8 mouse cellular contexts compared by ENCODE assay signal in the genomic region with DNA sequence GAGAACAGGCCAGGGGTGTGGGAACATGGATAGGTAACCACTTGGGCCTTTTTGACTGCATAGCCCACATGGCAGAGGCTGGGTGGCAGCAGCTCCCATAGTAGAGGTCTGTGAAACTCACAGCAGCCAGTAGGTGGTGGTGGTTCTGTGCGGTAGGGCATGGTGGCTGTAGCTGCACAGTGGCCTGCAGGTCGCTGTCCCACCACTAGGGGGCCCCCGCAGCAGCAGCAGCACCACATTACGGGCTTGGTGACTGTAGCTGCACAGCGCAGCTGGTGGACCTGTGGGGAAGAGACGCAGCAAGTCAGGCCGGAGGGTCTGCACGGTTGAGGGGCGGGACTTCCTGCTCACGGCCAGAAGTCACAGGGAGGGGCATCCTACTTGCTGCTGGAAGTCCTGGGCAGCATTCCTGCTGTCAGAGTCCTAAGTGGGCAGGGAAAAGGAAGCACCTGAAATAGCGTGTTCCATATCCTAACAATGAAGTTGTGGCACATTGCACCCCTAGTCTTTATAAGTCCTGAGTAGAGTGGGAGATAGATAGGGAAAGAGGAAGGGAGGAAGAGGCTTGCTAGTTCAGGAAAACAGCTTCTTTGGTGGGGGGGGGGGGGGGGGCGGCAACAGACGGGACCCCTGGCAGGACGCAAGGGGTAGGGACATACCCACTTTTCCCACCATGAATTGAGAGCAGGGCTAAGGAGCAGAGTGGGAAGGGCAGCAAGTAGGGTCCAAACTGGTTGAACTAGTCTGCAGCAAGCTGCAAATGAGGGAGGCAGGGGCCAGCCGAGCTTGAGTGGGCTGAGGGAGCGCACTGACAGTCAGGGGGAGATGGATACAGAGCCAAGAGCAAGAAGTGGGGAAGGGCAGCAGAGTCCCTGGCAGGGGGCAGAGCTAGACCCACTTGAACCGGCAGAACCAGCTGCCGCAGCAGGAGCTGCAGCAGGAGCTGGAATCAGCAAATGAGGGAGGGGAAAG.
DNase-seq lines count a peak whose midpoint lies in the region; ATAC-seq and TF ChIP-seq lines count a peak whose summit lies in the region.

No protein-coding gene starts in this region.

- H3K4me3 ChIP-seq in MEL (ENCODE audit: control insufficient read depth in 1 of 2, insufficient read depth in 1 of 2, low read depth in 2 of 2, low read length in 2 of 2): peak overlapping the region; percentile 21 to 51
- peak overlapping the region; percentile 23 for H3K4me3 ChIP-seq in cerebellum, adult 2 months (replicated peaks; ENCODE audit: insufficient read depth, low read depth, low read length)
- peak overlapping the region; percentile 26 for H3K4me3 ChIP-seq in forebrain, postnatal 0 days (ENCODE audit: low read depth, low read length)
- peak overlapping the region; percentile 38 for H3K4me3 ChIP-seq in lung, embryonic 15.5 days

- no peak for TF ChIP-seq EP300 in MEL (IDR thresholded peaks at IDR 0.05; ENCODE audit: low read depth in 1 of 2, low read length in 2 of 2)

- H3K4me2 ChIP-seq in forebrain, postnatal 0 days (ENCODE audit: low read depth): peak overlapping the region; percentile 42
- peak overlapping the region; percentile 67 for H3K4me2 ChIP-seq in lung, embryonic 15.5 days

- peak; percentile 100 for ATAC-seq in forebrain, postnatal 0 days
- peak; percentile 99 for ATAC-seq in lung, embryonic 15.5 days (ENCODE audit: borderline replicate concordance, extremely low read depth, low FRiP score, low TSS enrichment)

- no peaks in the 10 kb centered on the region for H3K27me3 ChIP-seq in MEL (ENCODE audit: control insufficient read depth in 1 of 2, insufficient read depth in 2 of 2, low read length in 2 of 2)
- H3K27me3 ChIP-seq in cerebellum, adult 2 months (ENCODE audit: control insufficient read depth, insufficient read depth, low read length): no peaks in the 10 kb centered on the region
- no peaks in the 10 kb centered on the region for H3K27me3 ChIP-seq in forebrain, postnatal 0 days (ENCODE audit: insufficient read depth, low read length)
- no peaks in the 10 kb centered on the region for H3K27me3 ChIP-seq in lung, embryonic 15.5 days

- H3K9me3 ChIP-seq in MEL (replicated peaks; ENCODE audit: insufficient read depth, low read length): no peaks in the 10 kb centered on the region
- no peaks in the 10 kb centered on the region for H3K9me3 ChIP-seq in forebrain, postnatal 0 days (ENCODE audit: low read length)
- H3K9me3 ChIP-seq in lung, embryonic 15.5 days: no peaks in the 10 kb centered on the region

- H3K79me2 ChIP-seq in MEL (ENCODE audit: control insufficient read depth, insufficient read depth, low read length, poor library complexity): no peaks in the 10 kb centered on the region

- DNase-seq in MEL (ENCODE audit: low read depth, low spot score): peak; percentile 93
- DNase-seq in cerebellum, adult 2 months: peak; percentile 81 to 84
- peak; percentile 85 for DNase-seq in forebrain, postnatal 0 days
- DNase-seq in heart, postnatal 4 days: peak; percentile 94
- peak; percentile 63 to 91 for DNase-seq in layer of hippocampus, adult 8-10 months (ENCODE audit: low spot score in 2 of 2)
- peak; percentile 66 for DNase-seq in ovary, postnatal 10 days (ENCODE audit: low spot score)
- DNase-seq in thymus, postnatal 10 days (ENCODE audit: low spot score in 2 of 2): peak; percentile 84 to 91

- H3K9ac ChIP-seq in MEL (ENCODE audit: control insufficient read depth, low read depth, low read length, poor library complexity, severe bottlenecking): peak overlapping the region; percentile 47
- no peak overlapping the region for H3K9ac ChIP-seq in forebrain, postnatal 0 days
- peak overlapping the region; percentile 27; the same call in 1 of the 2 replicates for H3K9ac ChIP-seq in lung, embryonic 15.5 days

- WGBS in cerebellum, adult 2 months: 12% methylated on average over 15 of the region's 18 CpGs
- WGBS in forebrain, postnatal 0 days: 30% methylated on average over 16 of the region's 18 CpGs
- 15% methylated on average over 15 of the region's 18 CpGs for WGBS in lung, embryonic 15.5 days

- peaks cover 0 to 10% of the 10 kb centered on the region in 2 experiments; a peak in 2 of 4 replicates for H3K36me3 ChIP-seq in MEL (ENCODE audit: control insufficient read depth in 1 of 2, insufficient read depth in 2 of 2, low read length in 2 of 2)
- no peaks in the 10 kb centered on the region for H3K36me3 ChIP-seq in forebrain, postnatal 0 days (ENCODE audit: insufficient read depth)
- no peaks in the 10 kb centered on the region for H3K36me3 ChIP-seq in lung, embryonic 15.5 days

- peak; percentile 85 for TF ChIP-seq RAD21 in MEL (IDR thresholded peaks at IDR 0.05; ENCODE audit: low read depth, low read length)

- TF ChIP-seq POLR2A in MEL (IDR thresholded peaks at IDR 0.05; ENCODE audit: control insufficient read depth in 1 of 2, insufficient read depth in 1 of 2, low read depth in 1 of 2, low read length in 2 of 2, poor library complexity in 1 of 2): peak; percentile 25 to 64; a peak in 2 of 4 replicates
- TF ChIP-seq POLR2A in cerebellum, adult 2 months (IDR thresholded peaks at IDR 0.05; ENCODE audit: borderline replicate concordance, insufficient read depth, low read length): no peak

- H3K4me1 ChIP-seq in MEL (ENCODE audit: control insufficient read depth in 1 of 2, insufficient read depth in 2 of 2, low read length in 2 of 2): peaks cover 3 to 5% of the 10 kb centered on the region in 2 experiments; a peak in 3 of 4 replicates
- no peaks in the 10 kb centered on the region for H3K4me1 ChIP-seq in cerebellum, adult 2 months (ENCODE audit: control insufficient read depth, insufficient read depth, low read length)
- H3K4me1 ChIP-seq in forebrain, postnatal 0 days (ENCODE audit: insufficient read depth): no peaks in the 10 kb centered on the region
- H3K4me1 ChIP-seq in lung, embryonic 15.5 days: no peaks in the 10 kb centered on the region

- H3K27ac ChIP-seq in MEL (ENCODE audit: control insufficient read depth, low read depth, low read length): no peak overlapping the region
- H3K27ac ChIP-seq in cerebellum, adult 2 months (ENCODE audit: insufficient read depth, low read length): no peak overlapping the region
- no peak overlapping the region for H3K27ac ChIP-seq in forebrain, postnatal 0 days (ENCODE audit: low read depth, low read length)
- H3K27ac ChIP-seq in lung, embryonic 15.5 days: peak overlapping the region; percentile 66

- peak in 2 of 3 experiments; percentile 65 to 92; a peak in 5 of 6 replicates for TF ChIP-seq CTCF in MEL (IDR thresholded peaks at IDR 0.05 in 2 of 3, conservative IDR thresholded peaks at IDR 0.05 in 1 of 3; ENCODE audit: control insufficient read depth in 1 of 3, insufficient read depth in 1 of 3, low read depth in 2 of 3, low read length in 3 of 3, poor library complexity in 1 of 3, severe bottlenecking in 1 of 3)
- TF ChIP-seq CTCF in cerebellum, adult 2 months (IDR thresholded peaks at IDR 0.05; ENCODE audit: borderline replicate concordance, insufficient read depth, low read depth, low read length): peak; percentile 83
- peak; percentile 99 for TF ChIP-seq CTCF in forebrain, postnatal 0 days (IDR thresholded peaks at IDR 0.05; ENCODE audit: low read depth)

TF ChIP-seq in MEL, 35 proteins besides CTCF, POLR2A, EP300 and RAD21:
- TF ChIP-seq ZNF384 (IDR thresholded peaks at IDR 0.05; ENCODE audit: low read depth, low read length): 0 out of 2 replicates have a peak, but pooled peaks have one; percentile 4
- peak; percentile 60 for TF ChIP-seq NELFE (IDR thresholded peaks at IDR 0.05; ENCODE audit: low read depth, low read length)
- TF ChIP-seq HCFC1 (IDR thresholded peaks at IDR 0.05; ENCODE audit: low read depth, low read length): peak; percentile 53; the same call in 1 of the 2 replicates
- 0 out of 2 replicates have a peak, but pooled peaks have one; percentile 18 for TF ChIP-seq ELF1 (IDR thresholded peaks at IDR 0.05; ENCODE audit: low read depth, low read length)
- TF ChIP-seq BHLHE40 (IDR thresholded peaks at IDR 0.05; ENCODE audit: borderline replicate concordance, low read depth, low read length): no peak
- TF ChIP-seq ZC3H11A (IDR thresholded peaks at IDR 0.05; ENCODE audit: low read depth, low read length): peak; percentile 78
- 0 out of 2 replicates have a peak, but pooled peaks have one; percentile 9 for TF ChIP-seq RCOR1 (IDR thresholded peaks at IDR 0.05; ENCODE audit: low read depth, low read length)
- no peak for TF ChIP-seq POLR2AphosphoS2 (IDR thresholded peaks at IDR 0.05; ENCODE audit: low read length)
- no peak for TF ChIP-seq CHD2 (IDR thresholded peaks at IDR 0.05; ENCODE audit: low read length)
- TF ChIP-seq KAT2A (conservative IDR thresholded peaks at IDR 0.05; ENCODE audit: low read depth, low read length): no peak
- TF ChIP-seq MXI1 (IDR thresholded peaks at IDR 0.05; ENCODE audit: low read depth, low read length): peak; percentile 63
- peak; percentile 43; the same call in 1 of the 2 replicates for TF ChIP-seq SIN3A (IDR thresholded peaks at IDR 0.05; ENCODE audit: low read length)
- peak; percentile 89 for TF ChIP-seq SMC3 (IDR thresholded peaks at IDR 0.05; ENCODE audit: low read depth, low read length)
- 0 out of 2 replicates have a peak, but pooled peaks have one; percentile 29 for TF ChIP-seq ZMIZ1 (IDR thresholded peaks at IDR 0.05; ENCODE audit: low read depth, low read length)
- TF ChIP-seq MYB (IDR thresholded peaks at IDR 0.05; ENCODE audit: low read depth, low read length): no peak
- peak; percentile 37; the same call in 1 of the 2 replicates for TF ChIP-seq ETS1 (IDR thresholded peaks at IDR 0.05; ENCODE audit: low read depth, low read length)
- no peak for TF ChIP-seq ZKSCAN1 (IDR thresholded peaks at IDR 0.05; ENCODE audit: low read depth, low read length)
- TF ChIP-seq POLR2AphosphoS5 (IDR thresholded peaks at IDR 0.05; ENCODE audit: borderline replicate concordance, low read depth, low read length): no peak
